Mouse (Mus musculus): ENCODE measurements around the gene Wdr90. TPM values are rescaled to one million over a fixed set of nuclear protein-coding genes. Genes with fewer than 3 reads are reported as not detected.

Gene Wdr90
- polyA plus RNA-seq, 1 experiment from 2014 or later, result 19.9 TPM

GRCm38 (mm10) chr17:25825311-25825710 is 36.0 kb downstream of the Wdr90 start:
- 92% methylated on average over 6 of the region's 6 CpGs for whole genome bisulfite sequencing
- H3K4me1 ChIP-seq (replicated peaks), result peaks cover 67% of the 10 kb centered on the region
- H3K27me3 ChIP-seq, result no peaks in the 10 kb centered on the region

GRCm38 (mm10) chr17:25824362-25825142 is 36.7 kb downstream of the Wdr90 start:
- Histone ChIP-seq H3K9ac (peak overlapping the region; percentile 73), H3K9me3 (no peaks in the 10 kb centered on the region), H3K27ac (replicated peaks) (no peak overlapping the region), H3K4me2 (peak overlapping the region; percentile 91), H3K4me3 (peak overlapping the region; percentile 57), H3K27me3 (no peaks in the 10 kb centered on the region), H3K4me1 (replicated peaks) (peaks cover 60% of the 10 kb centered on the region), H3K36me3 (peaks cover 19% of the 10 kb centered on the region)
- ATAC-seq (ENCODE audit: low FRiP score, low read depth), result no peak
- WGBS, result 81% methylated on average over 16 of the region's 17 CpGs

More at GRCm38 (mm10) chr17:25825311-25825710, 36.0 kb downstream of the Wdr90 start:
- H3K9ac ChIP-seq, result no peak overlapping the region
- no peak overlapping the region for H3K4me3 ChIP-seq
- H3K4me2 ChIP-seq, result peak overlapping the region; percentile 91
- no peaks in the 10 kb centered on the region for H3K9me3 ChIP-seq
- peaks cover 16% of the 10 kb centered on the region for H3K36me3 ChIP-seq
- no peak for ATAC-seq (ENCODE audit: low FRiP score, low read depth)
- no peak overlapping the region for H3K27ac ChIP-seq (replicated peaks)

GRCm38 (mm10) chr17:25823452-25823851 is 37.8 kb downstream of the Wdr90 start, which contains the start of gene Wdr24:
Gene Wdr24, plus strand, starts transcription at chr17:25823627.
- peak within 1 kb of the TSS; percentile 68 for H3K27ac ChIP-seq (replicated peaks)
- peaks cover 53% of the 10 kb centered on the region for H3K4me1 ChIP-seq (replicated peaks)
- H3K4me3 ChIP-seq, result peak within 1 kb of the TSS; percentile 57
- peaks cover 22% of the 10 kb centered on the region for H3K36me3 ChIP-seq
- H3K9me3 ChIP-seq, result no peaks in the 10 kb centered on the region
- H3K9ac ChIP-seq, result peak within 1 kb of the TSS; percentile 73
- peak within 1 kb of the TSS; percentile 91 for H3K4me2 ChIP-seq
- no peaks in the 10 kb centered on the region; the same call in 1 of the 2 replicates for H3K27me3 ChIP-seq
- peak; percentile 55 for ATAC-seq (ENCODE audit: low FRiP score, low read depth)
- under 1% methylated on average over 18 of the region's 18 CpGs for WGBS

- Histone ChIP-seq H3K4me1 (replicated peaks) (peaks cover 10% of the 10 kb centered on the region), H3K36me3 (peaks cover 28% of the 10 kb centered on the region), H3K9ac (no peak overlapping the region), H3K9me3 (no peaks in the 10 kb centered on the region), H3K27ac (replicated peaks) (no peak overlapping the region), H3K4me3 (no peak overlapping the region), H3K4me2 (no peak overlapping the region), H3K27me3 (peaks cover 12% of the 10 kb centered on the region)
- no peak for ATAC-seq (ENCODE audit: low FRiP score, low read depth)
- 10% methylated on average over 46 of the region's 46 CpGs for WGBS
These were observed 42.2 kb downstream of the Wdr90 start for GRCm38 (mm10) chr17:25818851-25819780.

GRCm38 (mm10) chr17:25817662-25818061 is 43.6 kb downstream of the Wdr90 start:
- no peak for ATAC-seq (ENCODE audit: low FRiP score, low read depth)
- H3K27me3 ChIP-seq, result peaks cover 12% of the 10 kb centered on the region
- no peak overlapping the region for H3K4me3 ChIP-seq
- no peaks in the 10 kb centered on the region for H3K9me3 ChIP-seq
- H3K4me1 ChIP-seq (replicated peaks), result peaks cover 14% of the 10 kb centered on the region
- no peak overlapping the region for H3K27ac ChIP-seq (replicated peaks)
- peaks cover 28% of the 10 kb centered on the region for H3K36me3 ChIP-seq
- H3K9ac ChIP-seq, result no peak overlapping the region
- no peak overlapping the region for H3K4me2 ChIP-seq
- 88% methylated on average over 11 of the region's 11 CpGs for WGBS

GRCm38 (mm10) chr17:25813471-25813870 is 47.8 kb downstream of the Wdr90 start:
- Histone ChIP-seq H3K9ac (peak overlapping the region; percentile 11; the same call in 1 of the 2 replicates), H3K4me1 (replicated peaks) (peaks cover 42% of the 10 kb centered on the region), H3K4me2 (peak overlapping the region; percentile 40), H3K27me3 (peaks cover 12% of the 10 kb centered on the region), H3K9me3 (no peaks in the 10 kb centered on the region), H3K36me3 (peaks cover 19% of the 10 kb centered on the region), H3K27ac (replicated peaks) (no peak overlapping the region), H3K4me3 (peak overlapping the region; percentile 13; the same call in 1 of the 2 replicates)
- 1% methylated on average over 20 of the region's 20 CpGs for WGBS
- no peak for ATAC-seq (ENCODE audit: low FRiP score, low read depth)

- WGBS, result 74% methylated on average over 4 of the region's 4 CpGs
- no peak overlapping the region for H3K27ac ChIP-seq (replicated peaks)
- H3K36me3 ChIP-seq, result no peaks in the 10 kb centered on the region
- H3K4me2 ChIP-seq, result peak overlapping the region; percentile 97
- H3K9ac ChIP-seq, result peak overlapping the region; percentile 99; the same call in 1 of the 2 replicates
- H3K4me1 ChIP-seq (replicated peaks), result peaks cover 49% of the 10 kb centered on the region
- ATAC-seq (ENCODE audit: low FRiP score, low read depth), result no peak
- no peaks in the 10 kb centered on the region for H3K9me3 ChIP-seq
- peak overlapping the region; percentile 93 for H3K4me3 ChIP-seq
- H3K27me3 ChIP-seq, result no peaks in the 10 kb centered on the region
These were observed 50.4 kb downstream of the Wdr90 start for GRCm38 (mm10) chr17:25810890-25811289.

GRCm38 (mm10) chr17:25809606-25810340 is 51.5 kb downstream of the Wdr90 start:
- Histone ChIP-seq H3K4me1 (replicated peaks) (peaks cover 49% of the 10 kb centered on the region), H3K9me3 (no peaks in the 10 kb centered on the region), H3K4me3 (peak overlapping the region; percentile 93), H3K27ac (replicated peaks) (peak overlapping the region; percentile 99), H3K4me2 (peak overlapping the region; percentile 97), H3K27me3 (no peaks in the 10 kb centered on the region), H3K9ac (peak overlapping the region; percentile 99), H3K36me3 (no peaks in the 10 kb centered on the region)
- peak; percentile 46 for ATAC-seq (ENCODE audit: low FRiP score, low read depth)
- 5% methylated on average over 25 of the region's 25 CpGs for WGBS

- Histone ChIP-seq H3K4me3 (peak within 1 kb of the TSS; percentile 93), H3K4me1 (replicated peaks) (peaks cover 52% of the 10 kb centered on the region), H3K9ac (peak within 1 kb of the TSS; percentile 99), H3K4me2 (peak within 1 kb of the TSS; percentile 97), H3K27ac (replicated peaks) (peak within 1 kb of the TSS; percentile 99), H3K9me3 (no peaks in the 10 kb centered on the region), H3K27me3 (no peaks in the 10 kb centered on the region), H3K36me3 (no peaks in the 10 kb centered on the region)
- peak; percentile 86 for ATAC-seq (ENCODE audit: low FRiP score, low read depth)
- under 1% methylated on average over 94 of the region's 100 CpGs for WGBS
These were observed 52.3 kb downstream of the Wdr90 start, which contains the start of gene Fbxl16 for GRCm38 (mm10) chr17:25808789-25809605. Gene Fbxl16, plus strand, starts transcription at chr17:25809085.

GRCm38 (mm10) chr17:25808028-25808427 is 53.3 kb downstream of the Wdr90 start:
- H3K27ac ChIP-seq (replicated peaks), result peak overlapping the region; percentile 99
- H3K4me3 ChIP-seq, result peak overlapping the region; percentile 93
- no peaks in the 10 kb centered on the region for H3K27me3 ChIP-seq
- 31% methylated on average over 5 of the region's 5 CpGs for WGBS
- peak overlapping the region; percentile 99 for H3K9ac ChIP-seq
- peak overlapping the region; percentile 97 for H3K4me2 ChIP-seq
- ATAC-seq (ENCODE audit: low FRiP score, low read depth), result peak; percentile 2; the same call in 1 of the 2 replicates
- H3K9me3 ChIP-seq, result no peaks in the 10 kb centered on the region
- H3K4me1 ChIP-seq (replicated peaks), result peaks cover 53% of the 10 kb centered on the region
- H3K36me3 ChIP-seq, result no peaks in the 10 kb centered on the region
